Mouse (Mus musculus) thymus, adult 18-20 months (tissue): Measurements from ENCODE around the gene Serpinb1c.
"Not testable (repeated sequence)": the region's sequence is repeated elsewhere in the genome, so short reads cannot be mapped to it uniquely, and the experiment has no call there.

ENCODE experiments used
- DNase-seq, 2 experiments: peaks; one replicate each; pipeline ENCODE4 v3.0.0; 2022; ENCODE audit warnings: mixed read lengths in 2 of 2

Gene Serpinb1c

GRCm38 (mm10) chr13:32865591-32865990 lies 32.4 kb downstream of the Serpinb1c start:
- no peak for DNase-seq

- not testable (repeated sequence) for DNase-seq
Observed at GRCm38 (mm10) chr13:32864529-32864928, 33.5 kb downstream of the Serpinb1c start.

- no peak for DNase-seq
Observed at GRCm38 (mm10) chr13:32863456-32863855, 34.6 kb downstream of the Serpinb1c start.

- no peak for DNase-seq
Observed at GRCm38 (mm10) chr13:32860821-32861220, 37.2 kb downstream of the Serpinb1c start.

GRCm38 (mm10) chr13:32853073-32853472 lies 44.9 kb downstream of the Serpinb1c start:
- DNase-seq, result no peak

- DNase-seq, result no peak
Observed at GRCm38 (mm10) chr13:32852539-32852938, 45.5 kb downstream of the Serpinb1c start.

- no peak for DNase-seq
Observed at GRCm38 (mm10) chr13:32851967-32852366, 46.0 kb downstream of the Serpinb1c start.

- peak in 1 of 2 experiments; percentile 18 for DNase-seq
Observed at GRCm38 (mm10) chr13:32850668-32851404, 47.2 kb downstream of the Serpinb1c start, which contains the start of gene Serpinb1a. TSS of gene Serpinb1a (minus strand) at chr13:32851185.

- no peak for DNase-seq
Observed at GRCm38 (mm10) chr13:32850156-32850555, 47.9 kb downstream of the Serpinb1c start.

GRCm38 (mm10) chr13:32849531-32850123 lies 48.4 kb downstream of the Serpinb1c start:
- no peak for DNase-seq

- no peak for DNase-seq
Observed at GRCm38 (mm10) chr13:32849092-32849491, 48.9 kb downstream of the Serpinb1c start.

GRCm38 (mm10) chr13:32846221-32846620 lies 51.8 kb downstream of the Serpinb1c start:
- DNase-seq, result no peak

- no peak for DNase-seq
Observed at GRCm38 (mm10) chr13:32841349-32841748, 56.7 kb downstream of the Serpinb1c start.

- no peak for DNase-seq
Observed at GRCm38 (mm10) chr13:32839314-32839713, 58.7 kb downstream of the Serpinb1c start.

- DNase-seq, result no peak
Observed at GRCm38 (mm10) chr13:32834513-32834912, 63.5 kb downstream of the Serpinb1c start.

GRCm38 (mm10) chr13:32833237-32833636 lies 64.8 kb downstream of the Serpinb1c start:
- DNase-seq, result no peak

- DNase-seq, result no peak
Observed at GRCm38 (mm10) chr13:32832776-32833175, 65.2 kb downstream of the Serpinb1c start.

- peak in 1 of 2 experiments; percentile 26 for DNase-seq
Observed at GRCm38 (mm10) chr13:32831505-32832273, 66.3 kb downstream of the Serpinb1c start.
